Mouse (Mus musculus): ENCODE data around the gene Dclk1. TPM values are rescaled to one million over a fixed set of nuclear protein-coding genes. Genes with fewer than 3 reads are reported as not detected.

The Dclk1 gene
- polyA plus RNA-seq, 1 experiment, result 2.2 TPM

DNA sequence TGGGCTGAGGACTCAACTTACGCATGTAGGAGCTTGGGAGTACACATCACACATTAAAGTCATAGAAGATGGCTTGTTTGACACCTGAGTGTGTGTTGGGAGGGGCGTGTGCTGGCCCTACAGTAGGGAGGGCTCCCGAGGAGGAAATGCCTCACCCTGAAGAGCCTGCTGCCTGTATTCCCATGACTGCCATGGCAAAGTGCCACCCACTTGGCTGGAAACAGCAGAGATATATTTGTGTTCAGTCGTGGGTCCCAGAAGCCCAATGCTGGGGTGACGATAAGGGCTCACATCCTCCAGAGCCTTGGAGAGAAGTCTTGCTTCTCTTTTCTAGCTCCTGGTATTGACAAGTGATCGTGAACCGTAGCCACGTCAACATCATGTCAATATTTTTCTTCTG is 116.3 kb downstream of the Dclk1 start:
- no peaks in the 10 kb centered on the region for H3K79me3 ChIP-seq (ENCODE audit: low read depth)
- no peak overlapping the region for H3ac ChIP-seq (ENCODE audit: control insufficient read depth, insufficient read length, low read depth)
- no peak overlapping the region for H3K4me3 ChIP-seq (ENCODE audit: insufficient read depth, poor library complexity, severe bottlenecking)
- no peaks in the 10 kb centered on the region for H3K79me2 ChIP-seq (ENCODE audit: control insufficient read depth, insufficient read depth)
- TF ChIP-seq USF1 (IDR thresholded peaks at IDR 0.05; ENCODE audit: low read depth) (no peak), MYOG (IDR thresholded peaks at IDR 0.05; ENCODE audit: control insufficient read depth, extremely low read depth, insufficient read length) (no peak), MYOD1 (IDR thresholded peaks at IDR 0.05; ENCODE audit: control insufficient read depth, insufficient read length, low read depth) (no peak), FOSL1 (IDR thresholded peaks at IDR 0.05; ENCODE audit: insufficient read depth, low read length, poor library complexity, severe bottlenecking) (no peak), MAX (IDR thresholded peaks at IDR 0.05) (no peak), CEBPB (IDR thresholded peaks at IDR 0.05; ENCODE audit: low read depth) (no peak), CTCF (IDR thresholded peaks at IDR 0.05; ENCODE audit: control insufficient read depth, insufficient read depth, insufficient read length) (no peak)
- H3K36me3 ChIP-seq (ENCODE audit: control insufficient read depth, insufficient read depth), result no peaks in the 10 kb centered on the region
- H3K27me3 ChIP-seq (ENCODE audit: control insufficient read depth, insufficient read depth, insufficient read length), result no peaks in the 10 kb centered on the region

DNA sequence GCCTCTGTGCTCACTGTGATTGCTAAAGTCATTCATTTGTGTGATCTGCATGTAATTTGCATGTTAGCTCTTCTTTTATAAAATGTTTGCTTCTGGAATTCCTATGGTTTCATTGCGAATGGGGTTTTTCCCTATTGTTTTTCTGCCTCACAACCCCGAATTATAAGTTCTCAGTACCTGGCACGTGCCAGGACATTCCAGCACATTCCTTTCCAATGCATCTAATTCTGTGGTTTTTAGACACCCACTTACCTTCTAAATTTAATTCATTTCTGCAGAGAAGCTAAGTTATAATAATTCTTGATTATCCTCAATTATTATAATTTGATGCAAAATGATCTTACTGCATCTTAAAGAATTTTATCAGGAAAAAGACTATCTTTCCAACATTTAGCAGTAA is 118.7 kb downstream of the Dclk1 start:
- Histone ChIP-seq H3ac (ENCODE audit: control insufficient read depth, insufficient read length, low read depth) (no peak overlapping the region), H3K36me3 (ENCODE audit: control insufficient read depth, insufficient read depth) (no peaks in the 10 kb centered on the region), H3K79me2 (ENCODE audit: control insufficient read depth, insufficient read depth) (no peaks in the 10 kb centered on the region), H3K27me3 (ENCODE audit: control insufficient read depth, insufficient read depth, insufficient read length) (no peaks in the 10 kb centered on the region), H3K79me3 (ENCODE audit: low read depth) (no peaks in the 10 kb centered on the region), H3K4me3 (ENCODE audit: insufficient read depth, poor library complexity, severe bottlenecking) (no peak overlapping the region)
- TF ChIP-seq CEBPB (IDR thresholded peaks at IDR 0.05; ENCODE audit: low read depth), result no peak
- no peak for TF ChIP-seq CTCF (IDR thresholded peaks at IDR 0.05; ENCODE audit: control insufficient read depth, insufficient read depth, insufficient read length)
- no peak for TF ChIP-seq MAX (IDR thresholded peaks at IDR 0.05)
- no peak for TF ChIP-seq MYOD1 (IDR thresholded peaks at IDR 0.05; ENCODE audit: control insufficient read depth, insufficient read length, low read depth)
- TF ChIP-seq FOSL1 (IDR thresholded peaks at IDR 0.05; ENCODE audit: insufficient read depth, low read length, poor library complexity, severe bottlenecking), result no peak
- TF ChIP-seq USF1 (IDR thresholded peaks at IDR 0.05; ENCODE audit: low read depth), result no peak
- no peak for TF ChIP-seq MYOG (IDR thresholded peaks at IDR 0.05; ENCODE audit: control insufficient read depth, extremely low read depth, insufficient read length)

DNA sequence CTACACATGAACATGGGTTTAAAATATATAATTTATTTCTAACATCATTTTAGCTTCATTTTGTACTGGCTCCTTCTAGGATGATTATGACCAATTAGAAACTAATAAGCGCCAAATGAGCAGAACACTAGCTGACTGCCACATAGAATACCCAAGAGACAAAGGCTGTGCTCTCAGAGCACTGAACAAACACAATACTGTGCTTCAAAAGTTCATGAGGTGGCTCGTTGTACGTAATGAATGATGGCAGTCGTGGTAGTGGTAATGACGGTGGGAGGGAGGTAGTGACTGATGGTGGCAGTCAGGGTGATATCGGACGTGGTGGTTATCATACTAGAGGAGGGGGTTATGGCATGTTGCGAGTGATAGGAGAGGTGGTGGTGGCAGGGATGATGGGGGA is 125.0 kb downstream of the Dclk1 start:
- H3K79me2 ChIP-seq (ENCODE audit: control insufficient read depth, insufficient read depth), result no peaks in the 10 kb centered on the region
- no peaks in the 10 kb centered on the region for H3K36me3 ChIP-seq (ENCODE audit: control insufficient read depth, insufficient read depth)
- TF ChIP-seq CTCF (IDR thresholded peaks at IDR 0.05; ENCODE audit: control insufficient read depth, insufficient read depth, insufficient read length), result no peak
- no peak for TF ChIP-seq MYOG (IDR thresholded peaks at IDR 0.05; ENCODE audit: control insufficient read depth, extremely low read depth, insufficient read length)
- H3K4me3 ChIP-seq (ENCODE audit: insufficient read depth, poor library complexity, severe bottlenecking), result no peak overlapping the region
- H3K79me3 ChIP-seq (ENCODE audit: low read depth), result no peaks in the 10 kb centered on the region
- no peak overlapping the region for H3ac ChIP-seq (ENCODE audit: control insufficient read depth, insufficient read length, low read depth)
- no peaks in the 10 kb centered on the region for H3K27me3 ChIP-seq (ENCODE audit: control insufficient read depth, insufficient read depth, insufficient read length)

DNA sequence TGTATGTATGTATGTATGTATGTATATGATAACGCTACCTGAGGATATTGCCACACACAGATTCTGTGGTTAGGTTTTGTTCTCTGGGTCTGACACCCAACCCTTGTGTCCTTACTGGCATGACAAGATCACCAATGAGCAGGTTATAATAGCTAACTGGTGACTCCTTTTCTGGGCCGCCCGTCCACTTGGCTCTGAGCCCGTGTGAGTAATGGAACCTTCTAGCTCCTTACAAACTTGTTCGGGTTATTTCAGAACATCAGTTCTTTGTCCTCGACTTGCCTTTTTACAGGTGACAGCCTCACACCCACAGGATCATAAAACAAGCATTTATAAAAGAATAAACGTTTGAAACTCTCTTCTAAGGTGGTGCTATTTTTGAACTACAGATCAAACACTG is 127.0 kb downstream of the Dclk1 start:
- H3ac ChIP-seq (ENCODE audit: control insufficient read depth, insufficient read length, low read depth), result no peak overlapping the region
- H3K79me3 ChIP-seq (ENCODE audit: low read depth), result no peaks in the 10 kb centered on the region
- no peaks in the 10 kb centered on the region for H3K36me3 ChIP-seq (ENCODE audit: control insufficient read depth, insufficient read depth)
- H3K4me3 ChIP-seq (ENCODE audit: insufficient read depth, poor library complexity, severe bottlenecking), result no peak overlapping the region
- TF ChIP-seq MYOG (IDR thresholded peaks at IDR 0.05; ENCODE audit: control insufficient read depth, extremely low read depth, insufficient read length) (no peak), MYOD1 (IDR thresholded peaks at IDR 0.05; ENCODE audit: control insufficient read depth, insufficient read length, low read depth) (no peak), MAX (IDR thresholded peaks at IDR 0.05) (no peak), FOSL1 (IDR thresholded peaks at IDR 0.05; ENCODE audit: insufficient read depth, low read length, poor library complexity, severe bottlenecking) (no peak), CEBPB (IDR thresholded peaks at IDR 0.05; ENCODE audit: low read depth) (no peak), CTCF (IDR thresholded peaks at IDR 0.05; ENCODE audit: control insufficient read depth, insufficient read depth, insufficient read length) (no peak), USF1 (IDR thresholded peaks at IDR 0.05; ENCODE audit: low read depth) (no peak)
- no peaks in the 10 kb centered on the region for H3K79me2 ChIP-seq (ENCODE audit: control insufficient read depth, insufficient read depth)
- H3K27me3 ChIP-seq (ENCODE audit: control insufficient read depth, insufficient read depth, insufficient read length), result no peaks in the 10 kb centered on the region

DNA sequence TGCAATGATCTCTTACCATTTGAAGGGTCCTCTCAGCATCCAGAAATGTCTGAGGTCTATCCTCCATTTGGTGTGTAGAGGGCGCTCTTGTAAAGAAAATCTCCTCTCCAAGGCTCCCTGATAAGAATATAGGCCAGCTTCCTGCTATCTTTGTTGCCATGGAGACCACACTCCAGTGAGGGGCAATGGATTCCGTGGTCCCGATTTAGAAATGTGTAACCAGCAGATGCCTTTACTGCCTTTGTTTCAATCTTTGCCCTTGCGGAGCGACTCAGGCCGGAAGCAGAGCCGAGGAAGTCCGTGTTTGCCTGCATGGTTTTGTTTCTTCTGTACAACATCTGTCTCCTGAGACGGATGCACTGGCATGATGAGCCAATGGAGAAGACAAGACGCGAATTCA is 131.5 kb downstream of the Dclk1 start:
- Histone ChIP-seq H3K4me3 (ENCODE audit: insufficient read depth, poor library complexity, severe bottlenecking) (no peak overlapping the region), H3K36me3 (ENCODE audit: control insufficient read depth, insufficient read depth) (no peaks in the 10 kb centered on the region), H3K79me3 (ENCODE audit: low read depth) (no peaks in the 10 kb centered on the region), H3K27me3 (ENCODE audit: control insufficient read depth, insufficient read depth, insufficient read length) (no peaks in the 10 kb centered on the region), H3K79me2 (ENCODE audit: control insufficient read depth, insufficient read depth) (no peaks in the 10 kb centered on the region), H3ac (ENCODE audit: control insufficient read depth, insufficient read length, low read depth) (no peak overlapping the region)
- TF ChIP-seq MAX (IDR thresholded peaks at IDR 0.05) (no peak), CEBPB (IDR thresholded peaks at IDR 0.05; ENCODE audit: low read depth) (no peak), MYOD1 (IDR thresholded peaks at IDR 0.05; ENCODE audit: control insufficient read depth, insufficient read length, low read depth) (no peak), MYOG (IDR thresholded peaks at IDR 0.05; ENCODE audit: control insufficient read depth, extremely low read depth, insufficient read length) (no peak), CTCF (IDR thresholded peaks at IDR 0.05; ENCODE audit: control insufficient read depth, insufficient read depth, insufficient read length) (no peak), USF1 (IDR thresholded peaks at IDR 0.05; ENCODE audit: low read depth) (no peak), FOSL1 (IDR thresholded peaks at IDR 0.05; ENCODE audit: insufficient read depth, low read length, poor library complexity, severe bottlenecking) (no peak)

DNA sequence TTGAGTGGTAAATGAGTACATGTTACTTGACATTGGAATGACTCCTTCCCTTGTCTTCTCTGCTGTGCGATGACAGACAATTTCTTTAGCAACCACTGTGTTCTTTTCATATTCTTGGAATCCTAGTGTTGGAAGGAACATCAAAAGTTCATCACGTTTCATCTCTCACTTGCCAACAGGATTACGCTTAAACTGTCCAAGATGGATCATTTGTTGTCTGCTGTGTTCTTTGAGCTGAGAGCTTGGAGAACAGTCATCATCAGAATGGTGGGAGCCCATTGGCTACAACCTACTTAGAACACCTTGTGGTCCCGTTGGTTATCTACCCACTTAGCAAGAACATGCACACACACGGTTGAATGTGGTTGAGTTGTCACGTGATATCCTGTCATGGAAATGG is 136.4 kb downstream of the Dclk1 start:
- TF ChIP-seq FOSL1 (IDR thresholded peaks at IDR 0.05; ENCODE audit: insufficient read depth, low read length, poor library complexity, severe bottlenecking) (no peak), CTCF (IDR thresholded peaks at IDR 0.05; ENCODE audit: control insufficient read depth, insufficient read depth, insufficient read length) (no peak), MYOD1 (IDR thresholded peaks at IDR 0.05; ENCODE audit: control insufficient read depth, insufficient read length, low read depth) (no peak), MYOG (IDR thresholded peaks at IDR 0.05; ENCODE audit: control insufficient read depth, extremely low read depth, insufficient read length) (no peak), CEBPB (IDR thresholded peaks at IDR 0.05; ENCODE audit: low read depth) (no peak), USF1 (IDR thresholded peaks at IDR 0.05; ENCODE audit: low read depth) (no peak), MAX (IDR thresholded peaks at IDR 0.05) (no peak)
- Histone ChIP-seq H3K36me3 (ENCODE audit: control insufficient read depth, insufficient read depth) (no peaks in the 10 kb centered on the region), H3ac (ENCODE audit: control insufficient read depth, insufficient read length, low read depth) (no peak overlapping the region), H3K79me2 (ENCODE audit: control insufficient read depth, insufficient read depth) (no peaks in the 10 kb centered on the region), H3K79me3 (ENCODE audit: low read depth) (no peaks in the 10 kb centered on the region), H3K4me3 (ENCODE audit: insufficient read depth, poor library complexity, severe bottlenecking) (no peak overlapping the region), H3K27me3 (ENCODE audit: control insufficient read depth, insufficient read depth, insufficient read length) (no peaks in the 10 kb centered on the region)
